Comparison of ENCODE assay signal across 8 mouse cellular contexts in genomic region chr5:99248501-99248900, GRCm38 (mm10).
DNase-seq lines count a peak whose midpoint lies in the region; ATAC-seq lines count a peak whose summit lies in the region.

No protein-coding gene starts in this region.

- no peaks in the 10 kb centered on the region for H3K9me3 ChIP-seq in liver, embryonic 12.5 days (replicated peaks)
- H3K9me3 ChIP-seq in limb, embryonic 10.5 days (replicated peaks), result no peaks in the 10 kb centered on the region

- H3K27me3 ChIP-seq in liver, embryonic 12.5 days (replicated peaks), result 0 out of 2 replicates have a peak, but pooled peaks cover 6% of the 10 kb centered on the region
- peaks cover under 1% of the 10 kb centered on the region; the same call in 1 of the 2 replicates for H3K27me3 ChIP-seq in limb, embryonic 10.5 days (ENCODE audit: low read depth, poor library complexity, severe bottlenecking)

- peaks cover 37% of the 10 kb centered on the region for H3K4me1 ChIP-seq in liver, embryonic 12.5 days
- peaks cover 73% of the 10 kb centered on the region for H3K4me1 ChIP-seq in limb, embryonic 10.5 days

- peak; percentile 92 for DNase-seq in liver
- peak; percentile 98 for DNase-seq in embryo, embryonic 10.5 days (ENCODE audit: low spot score)
- DNase-seq in kidney, adult 18-20 months, result peak; percentile 97
- peak; percentile 96 for DNase-seq in limb, embryonic 10.5 days (ENCODE audit: low spot score)
- peak; percentile 73 to 93 for DNase-seq in monocyte, adult 2 months (ENCODE audit: low read depth in 1 of 2, low spot score in 2 of 2)
- DNase-seq in spleen, postnatal 14 days (ENCODE audit: low spot score in 2 of 2), result peak; percentile 84 to 92

- WGBS in liver, embryonic 12.5 days (ENCODE audit: insufficient replicate concordance), result 1% methylated on average over 7 of the region's 7 CpGs
- 5% methylated on average over 7 of the region's 7 CpGs for WGBS in limb, embryonic 10.5 days

- no peak overlapping the region for H3K27ac ChIP-seq in liver, embryonic 12.5 days
- no peak overlapping the region for H3K27ac ChIP-seq in limb, embryonic 10.5 days

- no peak overlapping the region for H3K4me3 ChIP-seq in liver, embryonic 12.5 days
- peak overlapping the region; percentile 29; the same call in 1 of the 2 replicates for H3K4me3 ChIP-seq in limb, embryonic 10.5 days

- H3K36me3 ChIP-seq in liver, embryonic 12.5 days, result no peaks in the 10 kb centered on the region
- H3K36me3 ChIP-seq in limb, embryonic 10.5 days, result peaks cover 11% of the 10 kb centered on the region; the same call in 1 of the 2 replicates

- no peak overlapping the region for H3K9ac ChIP-seq in liver, embryonic 12.5 days

- H3K4me2 ChIP-seq in liver, embryonic 12.5 days, result no peak overlapping the region

- ATAC-seq in liver, embryonic 12.5 days, result no peak
- ATAC-seq in granulocyte monocyte progenitor cell, adult 5-6 weeks (replicated peaks; ENCODE audit: poor library complexity, severe bottlenecking), result peak; percentile 48
